Mouse (Mus musculus) ES-E14 (cell line): ENCODE measurements around the gene Abr. TPM values are rescaled to one million over a fixed set of nuclear protein-coding genes. Genes with fewer than 3 reads are reported as not detected.

Experiments
- DNase-seq: peaks from one replicate; pipeline ENCODE4 v3.0.0-alpha.2; 2013; ENCODE audit warnings: low read depth, low spot score
- H3K27ac ChIP-seq: 2 replicates; pipeline ENCODE4 v1.5.1; 2012; ENCODE audit warnings: low read depth, mild to moderate bottlenecking, low read length, moderate library complexity, mixed read lengths; ENCODE audit not compliant: poor library complexity, insufficient read depth, severe bottlenecking
- H3K36me3 ChIP-seq: 2 replicates; pipeline ENCODE4 v1.6.1; 2012; ENCODE audit warnings: mild to moderate bottlenecking, low read length, moderate library complexity, mixed read lengths; ENCODE audit not compliant: control insufficient read depth, poor library complexity, insufficient read depth, severe bottlenecking
- H3K4me1 ChIP-seq, 2 experiments: fragments of 150-350 bp in 1 of 2; sonication (generic) in 1 of 2; 2 replicates each; pipeline ENCODE4 v1.6.1; 2012; ENCODE audit warnings: low read length in 2 of 2, mild to moderate bottlenecking in 1 of 2, mixed read lengths in 1 of 2; ENCODE audit not compliant: control insufficient read depth in 2 of 2, insufficient read depth in 2 of 2, poor library complexity in 1 of 2
- H3K4me3 ChIP-seq, 2 experiments: fragments of 150-350 bp in 1 of 2; sonication (generic) in 1 of 2; 2 replicates each; pipeline ENCODE4 v1.5.1; 2012; ENCODE audit warnings: low read length in 2 of 2, low read depth in 1 of 2, mild to moderate bottlenecking in 1 of 2, mixed read lengths in 1 of 2; ENCODE audit not compliant: insufficient read depth in 1 of 2, poor library complexity in 1 of 2, severe bottlenecking in 1 of 2
- H3K9ac ChIP-seq: 2 replicates; pipeline ENCODE4 v1.6.1; 2012; ENCODE audit warnings: low read depth, mild to moderate bottlenecking, low read length, mixed read lengths; ENCODE audit not compliant: poor library complexity, insufficient read depth, severe bottlenecking
- H3K9me3 ChIP-seq: fragments of 150-350 bp; sonication (generic); 2 replicates; pipeline ENCODE4 v1.6.1; 2012; ENCODE audit warnings: low read depth, mild to moderate bottlenecking, low read length; ENCODE audit not compliant: control insufficient read depth, insufficient read depth
- CHD2 ChIP-seq: IDR thresholded peaks from 2 replicates; pipeline ENCODE4 v1.6.1; 2014; ENCODE audit warnings: mild to moderate bottlenecking, low read depth, low read length, inconsistent platforms
- HCFC1 ChIP-seq: IDR thresholded peaks from 2 replicates; pipeline ENCODE4 v1.6.1; 2012; ENCODE audit warnings: low read length, inconsistent platforms, borderline replicate concordance; ENCODE audit not compliant: insufficient read depth
- MAFK ChIP-seq: IDR thresholded peaks from 2 replicates; pipeline ENCODE4 v1.6.1; 2014; ENCODE audit warnings: mild to moderate bottlenecking, low read depth, low read length, inconsistent platforms; ENCODE audit not compliant: insufficient read depth
- ZC3H11A ChIP-seq: IDR thresholded peaks from 2 replicates; pipeline ENCODE4 v1.6.1; 2012; ENCODE audit warnings: low read depth, mild to moderate bottlenecking, inconsistent platforms, low read length, borderline replicate concordance
- ZNF384 ChIP-seq: IDR thresholded peaks from 2 replicates; pipeline ENCODE4 v1.6.1; 2012; ENCODE audit warnings: low read depth, low read length, inconsistent platforms
- in situ Hi-C, 2 experiments: fragments of 600-800 bp; cut with MboI; formaldehyde crosslinking; loops; one replicate each; pipeline ENCODE4 v1.15.1; 2025; ENCODE audit warnings: low sequenced_read_pairs in 2 of 2, inconsistent platforms in 1 of 2; ENCODE audit not compliant: unreplicated experiment in 2 of 2
- total RNA-seq: library from RNA; depleted of rRNA; stranded (reverse); fragments of 300-350 nt; gene quantifications from 2 replicates; pipeline ENCODE4 v1.2.3, GENCODE M21; 2012

Abr gene
- total RNA-seq, 1 experiment: 28.6 TPM

- H3K4me1 ChIP-seq: peaks cover 7 to 50% of the 10 kb centered on the region in 2 experiments; a peak in 3 of 4 replicates
- H3K9ac ChIP-seq: no peak overlapping the region
- TF ChIP-seq MAFK: no peak
- TF ChIP-seq ZNF384: no peak
- TF ChIP-seq ZC3H11A: no peak
- no peak for TF ChIP-seq HCFC1
- no peak for TF ChIP-seq CHD2
- no peak for DNase-seq
- H3K9me3 ChIP-seq: no peaks in the 10 kb centered on the region
- peaks cover 22% of the 10 kb centered on the region for H3K36me3 ChIP-seq
- no peak overlapping the region for H3K27ac ChIP-seq
- in situ Hi-C loops: no loop called here
- no peak overlapping the region for H3K4me3 ChIP-seq
Observed at GRCm38 (mm10) chr11:76479729-76480128, 142.4 kb downstream of the Abr start.

DNA sequence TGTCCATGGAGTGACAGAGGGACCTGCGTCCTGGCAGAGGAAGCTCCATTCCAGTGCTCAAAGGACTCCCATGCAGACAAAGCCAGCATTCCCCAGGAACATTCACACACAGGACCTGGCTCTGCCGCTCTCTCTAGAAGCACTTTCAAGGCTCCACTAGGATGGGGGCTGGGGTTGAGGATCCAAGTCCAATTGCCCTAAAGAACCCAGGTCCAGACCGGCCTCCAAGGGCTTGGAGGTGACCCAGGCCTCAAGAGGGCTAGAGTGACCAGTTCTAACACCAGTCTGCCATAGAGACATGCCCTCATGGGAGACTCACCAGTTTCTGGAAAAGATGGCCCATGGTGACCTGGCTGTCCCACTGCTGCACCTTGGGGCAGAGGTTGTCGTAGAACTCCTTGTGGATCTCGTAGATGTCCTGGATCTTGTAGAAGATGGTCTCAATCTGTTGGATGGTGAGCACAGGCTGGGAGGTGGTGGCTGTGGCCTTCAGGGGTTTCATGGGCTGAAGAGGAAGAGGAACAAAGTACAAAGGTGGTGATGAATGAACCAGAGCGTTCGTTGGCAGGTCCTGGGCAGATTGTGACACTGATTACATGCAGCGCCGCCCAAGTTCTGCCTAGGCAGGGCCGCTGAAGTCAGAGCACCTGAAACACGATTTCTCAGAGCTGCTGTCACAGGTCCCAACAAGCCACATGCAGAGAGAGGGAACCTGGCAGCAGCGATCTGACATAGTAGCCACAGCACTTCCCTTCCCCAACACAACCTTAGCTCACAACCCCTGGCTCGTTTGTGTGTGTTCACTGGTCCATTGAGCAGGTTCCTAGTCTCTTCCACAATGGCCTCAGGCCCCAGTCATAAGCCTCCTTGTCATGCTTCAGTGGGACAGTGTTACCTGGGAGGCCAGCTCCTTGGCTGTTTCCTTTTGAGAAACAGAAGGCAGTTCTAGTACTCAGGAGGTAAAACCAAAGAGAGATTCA lies 143.1 kb downstream of the Abr start:
- Histone ChIP-seq H3K4me3 (no peak overlapping the region), H3K36me3 (peaks cover 22% of the 10 kb centered on the region), H3K9ac (no peak overlapping the region), H3K9me3 (no peaks in the 10 kb centered on the region), H3K4me1 (peaks cover 5 to 48% of the 10 kb centered on the region in 2 experiments; a peak in 3 of 4 replicates), H3K27ac (no peak overlapping the region)
- no peak for TF ChIP-seq HCFC1
- TF ChIP-seq MAFK: no peak
- in situ Hi-C loops: no loop called here
- no peak for DNase-seq

GRCm38 (mm10) chr11:76477095-76477525 lies 145.0 kb downstream of the Abr start:
- no peak for DNase-seq
- Histone ChIP-seq H3K4me3 (no peak overlapping the region), H3K27ac (peak overlapping the region; percentile 63; the same call in 1 of the 2 replicates), H3K9me3 (no peaks in the 10 kb centered on the region), H3K4me1 (peaks cover 5 to 34% of the 10 kb centered on the region in 2 experiments; a peak in 3 of 4 replicates), H3K9ac (no peak overlapping the region), H3K36me3 (peaks cover 22% of the 10 kb centered on the region)
- in situ Hi-C loops: no loop called here
- TF ChIP-seq ZC3H11A: no peak
- TF ChIP-seq MAFK: no peak
- TF ChIP-seq CHD2: no peak
- TF ChIP-seq HCFC1: no peak
- TF ChIP-seq ZNF384: no peak

GRCm38 (mm10) chr11:76476376-76477094 lies 145.6 kb downstream of the Abr start:
- Histone ChIP-seq H3K4me3 (no peak overlapping the region), H3K4me1 (peaks cover 5 to 33% of the 10 kb centered on the region in 2 experiments; a peak in 3 of 4 replicates), H3K36me3 (peaks cover 22% of the 10 kb centered on the region), H3K9me3 (no peaks in the 10 kb centered on the region), H3K27ac (peak overlapping the region; percentile 63; the same call in 1 of the 2 replicates), H3K9ac (no peak overlapping the region)
- no peak for DNase-seq
- TF ChIP-seq ZC3H11A: no peak
- no peak for TF ChIP-seq CHD2
- no peak for TF ChIP-seq HCFC1
- no peak for TF ChIP-seq ZNF384
- TF ChIP-seq MAFK: no peak
- in situ Hi-C loops: no loop called here
